Mouse (Mus musculus): ENCODE measurements around the gene Gm44790. TPM values are rescaled to one million over a fixed set of nuclear protein-coding genes. Genes with fewer than 3 reads are reported as not detected.
A peak's percentile ranks its signal among the peaks of the same experiment; 100 is the strongest.
"Not testable (repeated sequence)": the region's sequence is repeated elsewhere in the genome, so short reads cannot be mapped to it uniquely, and the experiment has no call there.

Gene Gm44790
- polyA plus RNA-seq, 1 experiment from 2014 or later: 0.37 TPM

DNA sequence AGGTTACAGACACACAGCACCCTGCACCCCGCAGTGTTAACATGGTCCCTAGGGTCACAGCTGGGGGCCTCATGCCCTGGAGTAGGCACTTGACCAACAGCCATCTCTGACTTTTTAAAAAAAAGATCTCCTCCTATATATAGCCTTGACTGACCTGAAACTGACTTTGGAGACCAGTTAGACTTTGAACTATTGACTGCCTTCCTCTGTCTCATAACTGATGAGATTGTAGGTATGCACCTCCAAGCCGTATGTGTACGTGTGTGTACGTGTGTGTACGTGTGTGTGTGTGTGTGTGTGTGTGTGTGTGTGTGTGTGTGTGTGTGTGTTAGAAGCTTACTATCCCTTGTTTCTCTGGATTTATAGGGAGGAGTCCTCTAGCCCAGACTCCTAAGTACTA, 55.4 kb downstream of the Gm44790 start:
- no peak for ATAC-seq (replicated peaks; ENCODE audit: low FRiP score)
- DNase-seq (ENCODE audit: low spot score): no peak
- Histone ChIP-seq H3K4me2 (ENCODE audit: low read depth, low read length, severe bottlenecking) (no peak overlapping the region), H3K4me3 (ENCODE audit: low read depth, low read length) (no peak overlapping the region), H3K36me3 (ENCODE audit: control insufficient read depth, insufficient read depth, low read length) (no peaks in the 10 kb centered on the region), H3K9ac (ENCODE audit: low read length) (no peak overlapping the region), H3K4me1 (replicated peaks; ENCODE audit: control insufficient read depth, insufficient read depth, low read length) (peaks cover 2% of the 10 kb centered on the region; the same call in 1 of the 2 replicates), H3K9me3 (ENCODE audit: control insufficient read depth, low read length) (no peaks in the 10 kb centered on the region), H3K27ac (ENCODE audit: low read depth, low read length) (no peak overlapping the region), H3K27me3 (ENCODE audit: control insufficient read depth, insufficient read depth, low read length) (no peaks in the 10 kb centered on the region)
- 92% methylated on average over 5 of the region's 5 CpGs for WGBS

GRCm38 (mm10) chr6:86485943-86486640, 59.6 kb downstream of the Gm44790 start:
- Histone ChIP-seq H3K4me1 (replicated peaks; ENCODE audit: control insufficient read depth, insufficient read depth, low read length) (peaks cover 15% of the 10 kb centered on the region), H3K27ac (ENCODE audit: low read depth, low read length) (no peak overlapping the region), H3K27me3 (ENCODE audit: control insufficient read depth, insufficient read depth, low read length) (no peaks in the 10 kb centered on the region), H3K36me3 (ENCODE audit: control insufficient read depth, insufficient read depth, low read length) (no peaks in the 10 kb centered on the region), H3K9me3 (ENCODE audit: control insufficient read depth, low read length) (no peaks in the 10 kb centered on the region), H3K4me3 (ENCODE audit: low read depth, low read length) (no peak overlapping the region), H3K4me2 (ENCODE audit: low read depth, low read length, severe bottlenecking) (no peak overlapping the region), H3K9ac (ENCODE audit: low read length) (no peak overlapping the region)
- 77% methylated on average over 6 of the region's 7 CpGs for WGBS
- DNase-seq (ENCODE audit: low spot score): no peak
- ATAC-seq (replicated peaks; ENCODE audit: low FRiP score): no peak

DNA sequence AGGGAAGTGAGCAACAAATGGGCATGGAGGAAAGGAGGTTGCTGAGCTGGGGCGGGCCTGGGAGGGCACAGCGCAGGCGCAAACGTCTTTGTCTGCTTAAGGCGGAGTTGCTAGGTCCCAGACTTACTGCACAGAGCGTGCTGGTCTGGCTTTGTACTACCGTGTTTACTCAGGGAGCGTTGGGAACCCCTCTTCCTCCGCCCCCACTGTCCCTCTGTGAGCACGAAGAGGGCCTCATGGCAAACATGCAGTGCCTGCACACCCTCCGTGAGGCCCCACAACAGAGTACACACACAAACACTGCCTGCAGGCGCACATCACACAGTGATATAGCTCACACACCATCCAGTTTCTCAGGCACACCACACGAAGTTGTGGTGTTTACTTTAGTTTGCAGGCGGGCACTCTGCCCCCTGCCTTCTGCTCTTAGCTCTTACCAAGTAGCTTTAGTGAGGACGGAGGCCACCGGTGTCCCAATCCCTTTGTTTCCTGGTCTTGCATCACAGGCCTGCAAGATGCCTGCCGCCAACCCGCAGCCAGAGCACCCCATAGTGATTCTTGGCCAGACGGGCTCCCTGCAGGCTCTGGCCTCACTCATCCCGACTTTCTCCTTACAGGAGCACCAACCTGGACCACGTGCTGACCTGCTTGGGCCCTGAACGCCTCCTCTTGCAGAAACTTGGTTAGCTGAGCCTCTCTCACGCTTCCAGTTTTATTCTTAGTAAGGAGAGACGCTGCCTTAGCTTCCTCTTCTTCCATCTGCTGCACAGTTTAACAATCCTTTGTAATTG, 61.1 kb downstream of the Gm44790 start:
- H3K4me3 ChIP-seq (ENCODE audit: low read depth, low read length): no peak overlapping the region
- peak overlapping the region; percentile 19; the same call in 1 of the 2 replicates for H3K4me2 ChIP-seq (ENCODE audit: low read depth, low read length, severe bottlenecking)
- 5% methylated on average over 24 of the region's 24 CpGs for WGBS
- no peaks in the 10 kb centered on the region for H3K9me3 ChIP-seq (ENCODE audit: control insufficient read depth, low read length)
- peak overlapping the region; percentile 55 for H3K9ac ChIP-seq (ENCODE audit: low read length)
- ATAC-seq (replicated peaks; ENCODE audit: low FRiP score) (peak; percentile 96), DNase-seq (ENCODE audit: low spot score) (peak; percentile 88)
- peaks cover 15% of the 10 kb centered on the region for H3K4me1 ChIP-seq (replicated peaks; ENCODE audit: control insufficient read depth, insufficient read depth, low read length)
- peak overlapping the region; percentile 93 for H3K27ac ChIP-seq (ENCODE audit: low read depth, low read length)
- no peaks in the 10 kb centered on the region for H3K36me3 ChIP-seq (ENCODE audit: control insufficient read depth, insufficient read depth, low read length)
- no peaks in the 10 kb centered on the region for H3K27me3 ChIP-seq (ENCODE audit: control insufficient read depth, insufficient read depth, low read length)

DNA sequence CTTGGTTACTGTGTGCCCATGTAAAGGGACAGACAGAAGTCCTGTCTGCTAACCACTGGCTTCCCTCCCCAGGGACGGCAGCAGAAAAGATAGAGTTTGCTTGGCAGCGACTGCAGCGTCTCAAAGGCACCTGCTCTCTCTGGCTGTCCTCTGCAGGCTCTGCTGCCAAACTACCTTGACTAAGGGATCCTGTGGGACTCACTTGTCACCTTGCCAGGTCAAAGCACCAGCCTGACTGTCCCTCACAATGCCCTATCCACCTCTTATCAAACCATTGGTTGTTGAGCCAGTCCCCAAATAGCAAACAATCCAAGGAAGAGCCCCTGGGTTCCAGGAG, 61.7 kb downstream of the Gm44790 start:
- H3K27ac ChIP-seq (ENCODE audit: low read depth, low read length): peak overlapping the region; percentile 93
- WGBS: 46% methylated on average over 3 of the region's 3 CpGs
- no peaks in the 10 kb centered on the region for H3K27me3 ChIP-seq (ENCODE audit: control insufficient read depth, insufficient read depth, low read length)
- no peaks in the 10 kb centered on the region for H3K9me3 ChIP-seq (ENCODE audit: control insufficient read depth, low read length)
- no peak overlapping the region for H3K4me2 ChIP-seq (ENCODE audit: low read depth, low read length, severe bottlenecking)
- no peak overlapping the region for H3K4me3 ChIP-seq (ENCODE audit: low read depth, low read length)
- H3K4me1 ChIP-seq (replicated peaks; ENCODE audit: control insufficient read depth, insufficient read depth, low read length): peaks cover 15% of the 10 kb centered on the region
- no peak for ATAC-seq (replicated peaks; ENCODE audit: low FRiP score)
- DNase-seq (ENCODE audit: low spot score): peak; percentile 55
- peak overlapping the region; percentile 55 for H3K9ac ChIP-seq (ENCODE audit: low read length)
- no peaks in the 10 kb centered on the region for H3K36me3 ChIP-seq (ENCODE audit: control insufficient read depth, insufficient read depth, low read length)

DNA sequence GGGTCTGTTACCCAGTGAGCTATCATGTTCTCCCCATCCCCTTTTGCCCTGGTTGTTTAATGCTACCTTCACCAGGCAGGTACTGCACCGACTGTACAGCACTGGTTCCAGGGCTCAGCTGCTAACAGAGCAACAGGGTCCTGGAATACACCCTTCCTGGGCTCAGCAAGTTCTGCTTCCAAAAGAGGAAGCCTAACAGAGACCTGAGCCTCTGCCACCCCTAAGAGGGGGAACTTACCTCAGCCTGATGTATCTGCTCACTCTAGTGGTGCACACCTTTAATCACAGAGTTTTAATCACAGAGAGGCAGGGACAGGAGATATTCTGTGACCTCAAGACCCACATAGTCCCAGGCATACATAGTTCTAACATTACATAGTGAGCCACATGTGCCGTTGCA, 63.5 kb downstream of the Gm44790 start:
- DNase-seq (ENCODE audit: low spot score) (no peak), ATAC-seq (replicated peaks; ENCODE audit: low FRiP score) (no peak)
- H3K27me3 ChIP-seq (ENCODE audit: control insufficient read depth, insufficient read depth, low read length): no peaks in the 10 kb centered on the region
- H3K36me3 ChIP-seq (ENCODE audit: control insufficient read depth, insufficient read depth, low read length): no peaks in the 10 kb centered on the region
- H3K27ac ChIP-seq (ENCODE audit: low read depth, low read length): no peak overlapping the region
- 96% methylated on average over 2 of the region's 2 CpGs for whole genome bisulfite sequencing
- no peak overlapping the region for H3K4me3 ChIP-seq (ENCODE audit: low read depth, low read length)
- peaks cover 15% of the 10 kb centered on the region for H3K4me1 ChIP-seq (replicated peaks; ENCODE audit: control insufficient read depth, insufficient read depth, low read length)
- H3K4me2 ChIP-seq (ENCODE audit: low read depth, low read length, severe bottlenecking): no peak overlapping the region
- no peak overlapping the region for H3K9ac ChIP-seq (ENCODE audit: low read length)
- H3K9me3 ChIP-seq (ENCODE audit: control insufficient read depth, low read length): no peaks in the 10 kb centered on the region

DNA sequence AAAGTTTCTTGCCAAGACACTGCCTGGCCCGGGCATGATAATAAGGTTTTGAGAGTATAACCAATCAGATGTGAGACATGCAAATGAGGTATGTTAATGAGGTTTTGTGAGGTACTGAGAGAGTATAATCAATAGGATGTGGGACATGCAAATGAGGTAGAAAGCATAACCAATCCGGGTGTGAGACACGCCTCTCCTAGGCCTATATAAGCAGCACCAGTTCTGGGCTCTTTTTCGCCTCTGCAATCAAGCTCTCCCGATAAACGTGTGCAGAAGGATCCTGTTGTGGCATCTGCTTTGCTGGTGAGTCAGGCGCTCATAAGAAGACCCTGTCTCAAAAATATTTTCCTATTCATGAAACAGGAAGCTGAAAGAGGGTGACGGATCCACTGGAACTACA, 64.0 kb downstream of the Gm44790 start:
- H3K4me2 ChIP-seq (ENCODE audit: low read depth, low read length, severe bottlenecking); H3K9me3 ChIP-seq (ENCODE audit: control insufficient read depth, low read length); H3K9ac ChIP-seq (ENCODE audit: low read length); DNase-seq (ENCODE audit: low spot score); H3K27ac ChIP-seq (ENCODE audit: low read depth, low read length); H3K27me3 ChIP-seq (ENCODE audit: control insufficient read depth, insufficient read depth, low read length); ATAC-seq (replicated peaks; ENCODE audit: low FRiP score); H3K4me3 ChIP-seq (ENCODE audit: low read depth, low read length); H3K36me3 ChIP-seq (ENCODE audit: control insufficient read depth, insufficient read depth, low read length): not testable (repeated sequence)
- H3K4me1 ChIP-seq (replicated peaks; ENCODE audit: control insufficient read depth, insufficient read depth, low read length): peaks cover 15% of the 10 kb centered on the region
- WGBS: 94% methylated on average over 8 of the region's 8 CpGs

DNA sequence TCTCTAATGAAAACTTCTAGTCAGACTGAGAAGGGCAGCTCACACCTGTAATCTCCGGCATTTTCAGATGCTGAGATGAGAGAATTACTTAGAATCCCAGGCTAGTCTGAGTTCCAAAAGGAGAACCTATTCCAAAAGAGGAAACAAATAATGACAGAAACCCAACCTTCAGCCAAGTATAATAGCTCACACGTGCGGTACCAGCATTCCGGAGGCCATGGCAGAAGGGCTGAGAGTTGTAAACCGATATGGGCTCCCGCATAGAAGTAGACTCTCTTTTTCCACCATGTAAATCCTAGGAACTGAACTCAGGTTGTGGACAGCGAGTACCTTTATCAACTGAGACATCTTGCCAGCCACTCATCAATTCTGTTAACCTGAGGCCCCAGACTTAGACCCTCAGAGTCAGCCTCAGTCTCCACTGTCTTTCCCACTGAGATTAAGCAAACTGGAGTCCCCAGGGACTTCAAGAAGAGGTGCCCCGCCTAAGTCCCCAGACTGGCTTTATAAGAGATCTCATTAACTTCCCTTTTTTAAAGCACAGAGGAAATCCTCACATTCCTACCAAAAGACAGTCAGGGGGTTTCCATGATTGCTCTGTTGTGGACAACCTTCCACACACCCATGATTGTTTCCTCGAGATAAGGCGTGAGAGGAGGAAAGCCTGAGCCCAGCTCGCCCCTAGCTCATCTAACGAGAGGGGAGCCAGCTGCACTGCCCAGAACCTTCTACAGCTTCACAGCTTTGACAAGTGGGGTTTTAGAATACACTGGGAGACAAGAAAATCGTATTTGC, 67.2 kb downstream of the Gm44790 start:
- H3K27me3 ChIP-seq (ENCODE audit: control insufficient read depth, insufficient read depth, low read length): no peaks in the 10 kb centered on the region
- no peak overlapping the region for H3K9ac ChIP-seq (ENCODE audit: low read length)
- H3K27ac ChIP-seq (ENCODE audit: low read depth, low read length): no peak overlapping the region
- H3K9me3 ChIP-seq (ENCODE audit: control insufficient read depth, low read length): no peaks in the 10 kb centered on the region
- no peaks in the 10 kb centered on the region for H3K4me1 ChIP-seq (replicated peaks; ENCODE audit: control insufficient read depth, insufficient read depth, low read length)
- ATAC-seq (replicated peaks; ENCODE audit: low FRiP score) (no peak), DNase-seq (ENCODE audit: low spot score) (no peak)
- WGBS: 77% methylated on average over 13 of the region's 13 CpGs
- H3K4me3 ChIP-seq (ENCODE audit: low read depth, low read length): no peak overlapping the region
- no peak overlapping the region for H3K4me2 ChIP-seq (ENCODE audit: low read depth, low read length, severe bottlenecking)
- no peaks in the 10 kb centered on the region for H3K36me3 ChIP-seq (ENCODE audit: control insufficient read depth, insufficient read depth, low read length)

DNA sequence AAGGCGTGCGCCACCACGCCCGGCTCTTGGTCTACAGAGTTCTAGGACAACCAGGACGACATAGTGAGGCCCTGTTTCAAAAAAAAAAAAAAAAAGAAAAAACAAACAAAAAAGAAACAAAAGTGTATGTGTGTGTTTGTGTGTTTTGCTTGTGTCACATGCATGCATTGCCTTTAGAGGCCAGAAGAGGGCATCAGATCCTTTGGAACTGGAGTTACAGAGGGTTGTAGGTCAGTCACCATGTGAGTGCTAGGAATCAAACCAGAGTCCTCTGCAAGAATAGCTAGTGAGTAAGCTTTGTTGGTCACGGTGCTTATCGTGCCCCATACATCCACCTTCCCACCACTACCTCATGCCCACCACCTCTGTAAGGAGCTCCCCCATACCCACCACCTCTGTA, 68.3 kb downstream of the Gm44790 start:
- no peaks in the 10 kb centered on the region for H3K9me3 ChIP-seq (ENCODE audit: control insufficient read depth, low read length)
- H3K9ac ChIP-seq (ENCODE audit: low read length): no peak overlapping the region
- DNase-seq (ENCODE audit: low spot score) (no peak), ATAC-seq (replicated peaks; ENCODE audit: low FRiP score) (no peak)
- H3K4me2 ChIP-seq (ENCODE audit: low read depth, low read length, severe bottlenecking): no peak overlapping the region
- no peaks in the 10 kb centered on the region for H3K4me1 ChIP-seq (replicated peaks; ENCODE audit: control insufficient read depth, insufficient read depth, low read length)
- no peaks in the 10 kb centered on the region for H3K36me3 ChIP-seq (ENCODE audit: control insufficient read depth, insufficient read depth, low read length)
- 93% methylated on average over 7 of the region's 7 CpGs for WGBS
- no peak overlapping the region for H3K27ac ChIP-seq (ENCODE audit: low read depth, low read length)
- no peaks in the 10 kb centered on the region for H3K27me3 ChIP-seq (ENCODE audit: control insufficient read depth, insufficient read depth, low read length)
- H3K4me3 ChIP-seq (ENCODE audit: low read depth, low read length): no peak overlapping the region

Data from forebrain, embryonic 11.5 days (tissue).